Mouse (Mus musculus): ENCODE data around the gene Sptan1. TPM values are rescaled to one million over a fixed set of nuclear protein-coding genes. Genes with fewer than 3 reads are reported as not detected.

Gene Sptan1
- 33.5 and 47.5 TPM in 2 replicates for polyA plus RNA-seq (2012; rRNA removed)

GRCm38 (mm10) chr2:29965250-29965843 lies at the start of gene Sptan1:
Gene Sptan1 (plus strand): TSS chr2:29965560.

DNA sequence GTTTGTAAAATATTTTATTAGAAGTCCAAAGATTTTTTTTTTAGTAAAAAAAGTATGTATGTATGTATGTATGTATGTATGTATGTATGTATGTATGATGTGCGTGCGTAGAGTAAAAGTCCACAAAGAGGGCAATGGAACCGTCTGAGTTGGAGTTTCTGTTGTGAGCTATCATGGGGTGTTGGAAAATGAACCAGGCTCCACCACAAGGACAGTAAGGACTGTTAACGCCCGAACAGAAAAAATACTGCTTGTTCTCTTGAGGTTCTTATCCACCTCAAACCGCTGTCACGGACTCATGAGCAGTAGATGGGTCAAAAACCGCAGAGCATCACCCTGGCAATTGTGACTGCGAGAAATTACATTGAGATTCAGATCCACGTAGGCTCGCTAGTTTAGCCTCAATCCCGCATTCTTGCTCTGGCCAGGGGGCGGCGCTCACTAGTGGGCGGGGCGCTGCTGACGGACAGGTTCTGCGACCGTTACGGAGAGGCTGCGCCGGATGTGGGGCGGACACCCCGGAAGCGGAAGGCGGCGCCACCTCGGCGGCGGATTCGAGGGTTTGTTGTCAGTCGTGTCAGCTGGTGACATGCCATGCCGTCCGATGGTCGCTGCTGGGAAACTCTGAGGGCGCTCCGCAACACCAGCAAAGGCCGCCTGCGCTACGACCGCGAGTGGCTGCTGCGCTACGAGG lies 30.3 kb upstream of the Sptan1 start, which contains the start of gene Gle1:
Gle1 (plus strand) TSS at position 521 of the 694 bp plus-strand sequence.

GRCm38 (mm10) chr2:30048699-30049388 lies 83.5 kb downstream of the Sptan1 start, which contains the start of gene Wdr34:
Gene Wdr34 (minus strand): TSS chr2:30048881.

GRCm38 (mm10) chr2:30057223-30057904 lies 92.0 kb downstream of the Sptan1 start, which contains the start of gene Set:
Gene Set (plus strand): TSS chr2:30057378.

GRCm38 (mm10) chr2:30077502-30078348 lies 112.4 kb downstream of the Sptan1 start, which contains the start of gene Pkn3:
Gene Pkn3 (plus strand): TSS chr2:30077684.

Other genes starting within 250 kb of the Sptan1 start
- 14.7 and 30.9 TPM in 2 replicates for gene Gm13420, start 213.9 kb upstream of the Sptan1 start, polyA plus RNA-seq (2012; rRNA removed)
- gene Gm13547, start 206.2 kb upstream of the Sptan1 start, polyA plus RNA-seq (2012; rRNA removed), result not detected in 2 replicates
- gene Coq4, start 178.1 kb upstream of the Sptan1 start, polyA plus RNA-seq (2012; rRNA removed), result 45.6 and 57.5 TPM in 2 replicates
- gene Trub2, start 177.1 kb upstream of the Sptan1 start, polyA plus RNA-seq (2012; rRNA removed), result 6.2 and 7.7 TPM in 2 replicates
- 31.2 and 41.3 TPM in 2 replicates for gene Slc27a4, start 162.9 kb upstream of the Sptan1 start, polyA plus RNA-seq (2012; rRNA removed)
- gene Urm1, start 145.5 kb upstream of the Sptan1 start, polyA plus RNA-seq (2012; rRNA removed), result 18.9 and 26.9 TPM in 2 replicates
- 10.4 and 13.8 TPM in 2 replicates for gene Cercam, start 96.4 kb upstream of the Sptan1 start, polyA plus RNA-seq (2012; rRNA removed)
- gene Odf2, start 76.3 kb upstream of the Sptan1 start, polyA plus RNA-seq (2012; rRNA removed), result 9.2 and 11.3 TPM in 2 replicates
- gene Gle1, start 30.1 kb upstream of the Sptan1 start, polyA plus RNA-seq (2012; rRNA removed), result 3.2 and 3.5 TPM in 2 replicates
- 12.0 and 12.4 TPM in 2 replicates for gene Wdr34, start 83.3 kb downstream of the Sptan1 start, polyA plus RNA-seq (2012; rRNA removed)
- 23.9 and 29.4 TPM in 2 replicates for gene Set, start 91.8 kb downstream of the Sptan1 start, polyA plus RNA-seq (2012; rRNA removed)
- gene Pkn3, start 112.1 kb downstream of the Sptan1 start, polyA plus RNA-seq (2012; rRNA removed), result 6.8 and 7.1 TPM in 2 replicates
- 43.2 and 67.1 TPM in 2 replicates for gene Zdhhc12, start 128.1 kb downstream of the Sptan1 start, polyA plus RNA-seq (2012; rRNA removed)
- 21.2 and 23.3 TPM in 2 replicates for gene Zer1, start 159.0 kb downstream of the Sptan1 start, polyA plus RNA-seq (2012; rRNA removed)
- 26.8 and 32.1 TPM in 2 replicates for gene Tbc1d13, start 168.2 kb downstream of the Sptan1 start, polyA plus RNA-seq (2012; rRNA removed)
- gene Endog, start 205.9 kb downstream of the Sptan1 start, polyA plus RNA-seq (2012; rRNA removed), result 39.9 and 91.3 TPM in 2 replicates
- 11.6 and 12.3 TPM in 2 replicates for gene Spout1, start 212.9 kb downstream of the Sptan1 start, polyA plus RNA-seq (2012; rRNA removed)
- 55.2 and 57.8 TPM in 2 replicates for gene Kyat1, start 240.3 kb downstream of the Sptan1 start, polyA plus RNA-seq (2012; rRNA removed)